Mouse (Mus musculus) heart, postnatal 4 days (tissue): ENCODE results near the gene Zic4. TPM values are rescaled to one million over a fixed set of nuclear protein-coding genes. Genes with fewer than 3 reads are reported as not detected.

Source experiments
- DNase-seq: peaks from one replicate; pipeline ENCODE4 v3.0.0; 2021
- total RNA-seq, 2 experiments: library from RNA; stranded (reverse); gene quantifications; 2 replicates each; pipeline ENCODE4 v1.2.3; 2021

Gene Zic4
- total RNA-seq, 2 experiments from 2014 or later: not detected

- no peak for DNase-seq
These were observed 18.3 kb downstream of the Zic4 start for GRCm38 (mm10) chr9:91380458-91380914.

GRCm38 (mm10) chr9:91381284-91382110 is 19.3 kb downstream of the Zic4 start:
- DNase-seq: no peak

GRCm38 (mm10) chr9:91382111-91382379 is 19.8 kb downstream of the Zic4 start:
- DNase-seq: no peak

- no peak for DNase-seq
These were observed 20.4 kb downstream of the Zic4 start for GRCm38 (mm10) chr9:91382471-91383255.

GRCm38 (mm10) chr9:91383441-91384135 is 21.4 kb downstream of the Zic4 start:
- no peak for DNase-seq

GRCm38 (mm10) chr9:91384136-91384500 is 21.9 kb downstream of the Zic4 start:
- no peak for DNase-seq

GRCm38 (mm10) chr9:91384693-91385560 is 22.7 kb downstream of the Zic4 start:
- DNase-seq: no peak

GRCm38 (mm10) chr9:91385561-91386430 is 23.6 kb downstream of the Zic4 start:
- DNase-seq: no peak

- no peak for DNase-seq
These were observed 24.3 kb downstream of the Zic4 start for GRCm38 (mm10) chr9:91386502-91386890.

GRCm38 (mm10) chr9:91386891-91387739 is 24.9 kb downstream of the Zic4 start:
- no peak for DNase-seq

GRCm38 (mm10) chr9:91387740-91388080 is 25.5 kb downstream of the Zic4 start:
- no peak for DNase-seq

GRCm38 (mm10) chr9:91388173-91388572 is 26.0 kb downstream of the Zic4 start:
- DNase-seq: no peak

GRCm38 (mm10) chr9:91393376-91394068 is 31.3 kb downstream of the Zic4 start:
- no peak for DNase-seq

GRCm38 (mm10) chr9:91394211-91394646 is 32.0 kb downstream of the Zic4 start:
- DNase-seq: no peak

GRCm38 (mm10) chr9:91395066-91395772 is 33.0 kb downstream of the Zic4 start:
- no peak for DNase-seq

- no peak for DNase-seq
These were observed 37.8 kb downstream of the Zic4 start for GRCm38 (mm10) chr9:91399976-91400375.

- DNase-seq: no peak
These were observed 38.4 kb downstream of the Zic4 start for GRCm38 (mm10) chr9:91400482-91401093.

- no peak for DNase-seq
These were observed 39.3 kb downstream of the Zic4 start for GRCm38 (mm10) chr9:91401471-91401870.

- no peak for DNase-seq
These were observed 42.0 kb downstream of the Zic4 start for GRCm38 (mm10) chr9:91404229-91404628.
